Mouse (Mus musculus): Measurements from ENCODE around the gene Ccpg1.

Ccpg1 gene

DNA sequence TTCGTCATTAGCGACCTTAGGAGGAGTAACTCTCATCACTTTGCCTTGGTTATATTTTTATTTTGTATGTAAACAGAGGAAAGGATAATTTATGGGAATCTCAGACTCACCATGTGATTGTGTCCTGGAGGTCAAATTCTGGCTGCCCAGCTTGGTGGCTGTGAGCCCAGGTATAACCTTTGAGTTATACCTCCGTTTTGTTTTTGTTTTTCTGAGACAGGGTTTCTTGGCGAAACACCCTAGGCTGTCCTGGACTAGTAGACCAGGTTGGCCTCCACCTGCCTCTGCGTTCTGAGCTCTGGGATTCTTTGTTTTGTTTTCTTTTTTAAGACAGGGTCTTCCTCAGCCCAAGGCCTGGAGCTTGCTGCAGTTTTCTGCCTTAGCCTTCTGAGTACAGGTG lies 3.5 kb downstream of the Ccpg1 start:
- in situ Hi-C loops (cut with MboI; ENCODE audit: unreplicated experiment in 2 of 2), result no loop called here

DNA sequence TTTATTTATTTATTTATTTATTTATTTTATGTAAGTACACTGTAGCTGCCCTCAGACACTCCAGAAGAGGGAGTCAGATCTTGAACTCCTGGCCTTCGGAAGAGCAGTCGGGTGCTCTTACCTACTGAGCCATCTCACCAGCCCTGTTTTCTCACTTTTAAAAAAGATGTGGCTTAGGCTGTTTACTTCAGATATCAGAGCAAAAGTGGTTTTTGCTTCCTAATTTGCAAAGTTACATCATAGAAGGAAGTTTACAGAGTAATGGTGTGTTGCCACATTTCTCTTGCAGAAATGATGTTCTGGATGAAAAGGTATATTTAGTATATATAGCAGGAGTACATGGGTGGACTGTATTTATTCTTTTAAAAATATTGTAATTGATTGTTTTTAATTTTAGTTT lies 6.2 kb downstream of the Ccpg1 start:
- in situ Hi-C loops (cut with MboI; ENCODE audit: unreplicated experiment in 2 of 2), result no loop called here

- in situ Hi-C loops (cut with MboI; ENCODE audit: unreplicated experiment in 2 of 2), result no loop called here
Observed at GRCm38 (mm10) chr9:72992576-72992975, 7.3 kb downstream of the Ccpg1 start.

DNA sequence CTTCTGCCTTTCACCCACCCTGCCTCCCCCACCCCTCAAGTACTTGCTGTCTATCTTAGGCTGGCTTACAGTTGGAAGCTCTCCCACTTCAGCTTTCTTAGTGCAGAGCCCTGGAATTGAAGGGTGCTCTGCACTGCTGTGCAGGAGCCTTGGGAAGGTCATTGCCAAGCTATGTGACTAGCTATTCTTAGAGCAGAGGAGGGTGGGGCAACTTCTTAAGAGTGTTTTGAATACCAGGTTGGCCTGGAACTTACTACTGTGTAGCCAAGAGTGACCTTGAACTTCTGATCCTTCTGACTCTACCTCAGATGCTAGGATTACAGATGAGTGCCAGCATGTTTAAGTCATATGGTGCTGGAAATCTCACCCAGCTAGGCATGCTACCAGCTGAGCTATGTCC lies 10.9 kb downstream of the Ccpg1 start:
- in situ Hi-C loops (cut with MboI; ENCODE audit: unreplicated experiment in 2 of 2), result no loop called here

GRCm38 (mm10) chr9:72996806-72997205 lies 11.6 kb downstream of the Ccpg1 start:
- in situ Hi-C loops (cut with MboI; ENCODE audit: unreplicated experiment in 2 of 2), result no loop called here

- in situ Hi-C loops (cut with MboI; ENCODE audit: unreplicated experiment in 2 of 2), result no loop called here
Observed at GRCm38 (mm10) chr9:73000487-73000886, 15.3 kb downstream of the Ccpg1 start.

DNA sequence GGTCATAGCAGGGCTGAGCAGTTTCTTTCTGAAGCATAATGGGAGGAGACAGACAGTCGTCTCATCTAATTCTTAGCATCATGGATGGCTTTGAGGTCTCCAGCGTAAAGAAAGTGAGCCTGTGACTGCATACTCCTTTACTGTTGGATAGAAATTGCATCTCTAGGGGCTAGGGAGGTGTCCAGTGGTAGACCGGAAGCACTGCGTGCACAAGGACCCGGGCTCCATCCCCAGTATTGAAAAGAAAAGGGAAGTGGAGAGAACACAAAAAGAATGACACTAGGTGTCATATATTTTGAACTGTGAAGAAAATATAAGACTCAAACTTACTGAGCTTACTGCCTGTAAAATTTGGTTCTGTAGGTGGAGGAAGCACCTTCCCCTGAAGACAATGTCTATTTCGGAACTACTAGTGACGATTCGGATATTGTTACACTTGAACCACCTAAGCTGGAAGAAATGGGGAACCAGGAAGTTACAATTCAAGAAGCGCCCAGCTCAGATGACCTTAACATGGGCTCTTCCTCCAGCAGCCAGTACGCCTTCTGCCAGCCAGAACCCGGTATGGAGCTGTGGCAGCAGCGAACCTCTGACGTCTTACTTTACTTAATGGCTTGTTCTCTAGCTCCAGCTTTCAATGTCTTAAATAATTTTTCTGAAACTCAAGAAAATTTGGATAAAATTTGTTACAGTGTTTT lies 16.2 kb downstream of the Ccpg1 start:
- in situ Hi-C loops (cut with MboI; ENCODE audit: unreplicated experiment in 2 of 2), result no loop called here

GRCm38 (mm10) chr9:73002177-73002576 lies 16.9 kb downstream of the Ccpg1 start:
- in situ Hi-C loops (cut with MboI; ENCODE audit: unreplicated experiment in 2 of 2), result no loop called here

- in situ Hi-C loops (cut with MboI; ENCODE audit: unreplicated experiment in 2 of 2), result no loop called here
Observed at GRCm38 (mm10) chr9:73004076-73004475, 18.8 kb downstream of the Ccpg1 start.

DNA sequence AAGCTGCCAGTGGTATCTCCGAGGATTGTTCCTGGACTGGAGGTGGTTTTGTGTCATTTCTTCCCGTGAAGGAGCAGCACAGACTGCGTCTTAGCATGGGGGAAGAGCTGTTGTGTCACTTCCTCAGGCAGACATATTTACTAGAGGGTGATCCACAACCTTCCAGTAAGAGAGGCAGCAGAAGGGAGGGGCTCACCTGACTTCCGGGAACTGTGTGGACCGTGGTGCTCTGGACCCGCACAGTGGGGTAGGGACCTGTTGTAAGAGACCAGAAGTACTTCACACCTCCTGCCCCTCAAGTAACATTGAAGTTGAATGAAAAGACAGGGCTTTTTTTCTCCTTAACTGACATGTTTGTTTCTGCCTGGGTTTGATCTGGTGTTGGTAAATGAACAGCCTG lies 19.9 kb downstream of the Ccpg1 start:
- in situ Hi-C loops (cut with MboI; ENCODE audit: unreplicated experiment in 2 of 2), result no loop called here

GRCm38 (mm10) chr9:73006175-73006574 lies 20.9 kb downstream of the Ccpg1 start:
- in situ Hi-C loops (cut with MboI; ENCODE audit: unreplicated experiment in 2 of 2), result no loop called here

GRCm38 (mm10) chr9:73008384-73008783 lies 23.2 kb downstream of the Ccpg1 start:
- in situ Hi-C loops (cut with MboI; ENCODE audit: unreplicated experiment in 2 of 2), result no loop called here

DNA sequence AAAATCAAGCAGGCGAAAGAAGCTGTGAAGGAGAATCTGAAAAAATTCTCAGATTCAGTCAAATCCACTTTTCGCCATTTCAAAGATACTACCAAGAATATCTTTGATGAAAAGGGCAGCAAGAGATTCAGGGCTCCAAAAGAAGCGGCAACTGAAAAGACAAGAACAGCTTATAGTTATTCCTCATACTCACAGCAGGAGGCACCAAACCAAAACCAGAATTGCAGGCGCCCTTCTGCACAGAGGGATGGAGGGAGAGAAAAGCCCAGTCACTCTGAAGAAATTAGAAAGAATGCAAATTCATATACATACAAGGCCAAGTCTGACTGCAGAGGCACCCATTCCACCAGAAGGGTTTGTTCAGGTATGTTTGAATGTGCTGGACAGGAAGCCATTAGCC lies 27.4 kb downstream of the Ccpg1 start:
- in situ Hi-C loops (cut with MboI; ENCODE audit: unreplicated experiment in 2 of 2), result no loop called here

GRCm38 (mm10) chr9:73014724-73015123 lies 29.5 kb downstream of the Ccpg1 start:
- in situ Hi-C loops (cut with MboI; ENCODE audit: unreplicated experiment in 2 of 2), result no loop called here

DNA sequence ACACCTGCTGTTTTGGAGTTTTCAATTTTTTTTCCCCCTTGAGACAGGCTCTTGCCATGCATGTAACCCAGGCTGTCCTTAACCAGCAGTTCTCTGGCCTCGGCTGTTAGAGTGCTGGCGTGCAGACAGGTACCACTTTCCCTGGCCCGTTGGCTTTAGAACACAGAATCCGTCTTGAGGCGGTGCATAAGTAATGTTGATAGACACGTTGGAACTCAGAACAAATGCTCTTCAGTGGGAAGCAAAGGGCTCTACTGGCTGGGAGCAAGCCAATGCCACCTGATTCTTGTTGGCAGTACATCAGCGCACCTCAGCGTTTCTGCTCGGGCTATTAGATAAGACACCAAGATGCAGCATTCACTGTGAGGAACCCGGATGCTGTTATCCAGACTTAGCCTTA lies 34.6 kb downstream of the Ccpg1 start:
- in situ Hi-C loops (cut with MboI; ENCODE audit: unreplicated experiment in 2 of 2), result no loop called here

GRCm38 (mm10) chr9:73020566-73021097 lies 35.4 kb downstream of the Ccpg1 start:
- in situ Hi-C loops (cut with MboI; ENCODE audit: unreplicated experiment in 2 of 2), result no loop called here

- in situ Hi-C loops (cut with MboI; ENCODE audit: unreplicated experiment in 2 of 2), result no loop called here
Observed at GRCm38 (mm10) chr9:73025818-73026636, 40.8 kb downstream of the Ccpg1 start.

- in situ Hi-C loops (cut with MboI; ENCODE audit: unreplicated experiment in 2 of 2), result no loop called here
Observed at GRCm38 (mm10) chr9:73030443-73030842, 45.2 kb downstream of the Ccpg1 start.

- in situ Hi-C loops (cut with MboI; ENCODE audit: unreplicated experiment in 2 of 2), result no loop called here
Observed at GRCm38 (mm10) chr9:73031421-73031820, 46.2 kb downstream of the Ccpg1 start.

- in situ Hi-C loops (cut with MboI; ENCODE audit: unreplicated experiment in 2 of 2), result no loop called here
Observed at GRCm38 (mm10) chr9:73033406-73033805, 48.2 kb downstream of the Ccpg1 start.

- in situ Hi-C loops (cut with MboI; ENCODE audit: unreplicated experiment in 2 of 2), result no loop called here
Observed at GRCm38 (mm10) chr9:73039222-73039945, 54.2 kb downstream of the Ccpg1 start.

Data from v-Abl transformed pro-B cells (cell line).